Mouse (Mus musculus) limb, embryonic 11.5 days (tissue): Measurements from ENCODE around the gene Smg9. TPM values are rescaled to one million over a fixed set of nuclear protein-coding genes. Genes with fewer than 3 reads are reported as not detected.

ENCODE experiments used
- polyA plus RNA-seq: library from polyadenylated mRNA; unstranded; fragments of >200 nt; fragmentation: Nextera tagmentation; extraction: Ambion mirVana; gene quantifications from 2 replicates; pipeline ENCODE4 v1.2.1, GENCODE M21; 2014

The Smg9 gene
- polyA plus RNA-seq, 1 experiment from 2014 or later: 20.2 TPM

Other genes with a start within 250 kb of the Smg9 start
- gene Zfp114, start 224.6 kb upstream of the Smg9 start, polyA plus RNA-seq: 5.3 and 5.9 TPM in 2 replicates
- gene Zfp111, start 188.2 kb upstream of the Smg9 start, polyA plus RNA-seq: 12.8 and 14.2 TPM in 2 replicates
- gene Zfp109, start 162.1 kb upstream of the Smg9 start, polyA plus RNA-seq: 4.9 and 5.8 TPM in 2 replicates
- 3.1 and 3.8 TPM in 2 replicates for gene Zfp108, start 144.8 kb upstream of the Smg9 start, polyA plus RNA-seq
- gene Zfp93, start 129.2 kb upstream of the Smg9 start, polyA plus RNA-seq: 10.4 and 10.6 TPM in 2 replicates
- 50.1 and 51.2 TPM in 2 replicates for gene Zfp61, start 98.4 kb upstream of the Smg9 start, polyA plus RNA-seq
- gene Zfp94, start 83.0 kb upstream of the Smg9 start, polyA plus RNA-seq: 13.2 and 14.2 TPM in 2 replicates
- gene Tescl, start 65.7 kb upstream of the Smg9 start, polyA plus RNA-seq: not detected in 2 replicates
- not detected in 2 replicates for gene Lypd5, start 50.4 kb upstream of the Smg9 start, polyA plus RNA-seq
- 2.6 and 2.7 TPM in 2 replicates for gene Kcnn4, start 29.4 kb upstream of the Smg9 start, polyA plus RNA-seq
- gene Irgc1, start 52.7 kb downstream of the Smg9 start, polyA plus RNA-seq: not detected in 2 replicates
- gene Plaur, start 62.9 kb downstream of the Smg9 start, polyA plus RNA-seq: 2.1 and 2.3 TPM in 2 replicates
- 1.9 and 2.2 TPM in 2 replicates for gene Cadm4, start 82.4 kb downstream of the Smg9 start, polyA plus RNA-seq
- 65.6 and 75.7 TPM in 2 replicates for gene Zfp428, start 107.4 kb downstream of the Smg9 start, polyA plus RNA-seq
- gene AC161166.1, start 112.8 kb downstream of the Smg9 start, polyA plus RNA-seq: 0.48 and 0.52 TPM in 2 replicates
- gene Irgq, start 131.1 kb downstream of the Smg9 start, polyA plus RNA-seq: 7.5 and 8.1 TPM in 2 replicates
- gene Pinlyp, start 146.5 kb downstream of the Smg9 start, polyA plus RNA-seq: 0.19 TPM in 1 of 2 replicates, not detected in the other
- 141 and 148 TPM in 2 replicates for gene Xrcc1, start 146.7 kb downstream of the Smg9 start, polyA plus RNA-seq
- 30.8 and 32.2 TPM in 2 replicates for gene Ethe1, start 187.9 kb downstream of the Smg9 start, polyA plus RNA-seq
- gene Zfp575, start 188.0 kb downstream of the Smg9 start, polyA plus RNA-seq: 2.1 and 2.3 TPM in 2 replicates
- gene Phldb3, start 211.1 kb downstream of the Smg9 start, polyA plus RNA-seq: 0.16 and 0.21 TPM in 2 replicates
- gene Lypd3, start 236.9 kb downstream of the Smg9 start, polyA plus RNA-seq: 1.7 and 2.8 TPM in 2 replicates